Mouse (Mus musculus) 3134 (cell line): ENCODE data around the gene Mstn.

ENCODE experiments used
- DNase-seq: peaks from one replicate; pipeline ENCODE4 v3.0.0-alpha.2; 2011; ENCODE audit warnings: low spot score; ENCODE audit not compliant: insufficient read length; ENCODE audit errors: extremely low read depth

The Mstn gene

GRCm38 (mm10) chr1:53093180-53093579 is 31.7 kb downstream of the Mstn start:
- DNase-seq = no peak

GRCm38 (mm10) chr1:53110561-53110960 is 49.1 kb downstream of the Mstn start:
- no peak for DNase-seq
